Mouse (Mus musculus): Measurements from ENCODE around the gene Ankrd39.

- no peak for TF ChIP-seq POLR2A (IDR thresholded peaks at IDR 0.05; ENCODE audit: borderline replicate concordance, extremely low read depth, low read depth, low read length)
- TF ChIP-seq CTCF (IDR thresholded peaks at IDR 0.05; ENCODE audit: insufficient read depth, low read length) = no peak
Measured at GRCm38 (mm10) chr1:36531461-36531860, 15.8 kb downstream of the Ankrd39 start.

All from lung, adult 2 months (tissue).